Mouse (Mus musculus) testis, postnatal 14 days (tissue): ENCODE measurements around the gene Morf4l2.
"Not testable (repeated sequence)": the region's sequence is repeated elsewhere in the genome, so short reads cannot be mapped to it uniquely, and the experiment has no call there.

Experiments
- DNase-seq: peaks from one replicate; pipeline ENCODE4 v3.0.0; 2021; ENCODE audit warnings: low spot score

The Morf4l2 gene

DNA sequence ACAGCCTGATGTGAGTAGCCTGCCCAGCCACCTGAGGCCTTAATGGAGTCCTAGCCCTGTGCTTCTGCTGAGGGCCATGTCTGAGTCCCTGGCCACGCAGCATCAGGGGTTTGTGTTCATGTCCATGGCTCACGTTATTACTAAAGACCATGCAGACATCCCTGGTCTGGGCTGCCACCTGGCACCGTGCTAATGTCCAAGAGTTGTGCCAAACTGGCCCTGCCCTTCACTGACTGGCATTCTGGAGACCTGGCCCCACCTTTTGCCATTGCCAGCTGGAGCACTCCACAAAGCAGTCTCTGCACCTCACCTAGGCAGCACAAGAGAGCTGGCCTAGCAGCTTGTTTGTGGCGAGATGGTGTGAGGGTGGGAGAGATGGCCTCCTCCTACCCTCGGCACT, 50.3 kb downstream of the Morf4l2 start:
- no peak for DNase-seq

DNA sequence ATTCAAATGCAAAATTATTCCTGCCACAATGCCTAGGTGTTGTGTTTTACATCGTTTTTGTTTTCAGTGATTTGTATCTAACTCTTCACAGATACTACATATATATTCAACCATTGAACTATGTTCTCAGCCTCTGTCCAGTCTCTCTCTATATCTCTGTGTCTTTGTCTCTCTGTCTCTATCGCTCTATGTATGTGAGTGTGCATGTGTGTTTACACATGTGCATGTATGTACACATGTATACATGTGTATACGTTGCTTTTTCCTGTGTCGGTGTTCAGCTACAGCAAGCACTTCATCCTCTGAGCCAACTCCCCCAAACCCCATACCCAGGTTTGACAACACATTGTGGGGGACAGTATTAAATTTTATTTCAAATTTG, 51.2 kb downstream of the Morf4l2 start:
- no peak for DNase-seq

DNA sequence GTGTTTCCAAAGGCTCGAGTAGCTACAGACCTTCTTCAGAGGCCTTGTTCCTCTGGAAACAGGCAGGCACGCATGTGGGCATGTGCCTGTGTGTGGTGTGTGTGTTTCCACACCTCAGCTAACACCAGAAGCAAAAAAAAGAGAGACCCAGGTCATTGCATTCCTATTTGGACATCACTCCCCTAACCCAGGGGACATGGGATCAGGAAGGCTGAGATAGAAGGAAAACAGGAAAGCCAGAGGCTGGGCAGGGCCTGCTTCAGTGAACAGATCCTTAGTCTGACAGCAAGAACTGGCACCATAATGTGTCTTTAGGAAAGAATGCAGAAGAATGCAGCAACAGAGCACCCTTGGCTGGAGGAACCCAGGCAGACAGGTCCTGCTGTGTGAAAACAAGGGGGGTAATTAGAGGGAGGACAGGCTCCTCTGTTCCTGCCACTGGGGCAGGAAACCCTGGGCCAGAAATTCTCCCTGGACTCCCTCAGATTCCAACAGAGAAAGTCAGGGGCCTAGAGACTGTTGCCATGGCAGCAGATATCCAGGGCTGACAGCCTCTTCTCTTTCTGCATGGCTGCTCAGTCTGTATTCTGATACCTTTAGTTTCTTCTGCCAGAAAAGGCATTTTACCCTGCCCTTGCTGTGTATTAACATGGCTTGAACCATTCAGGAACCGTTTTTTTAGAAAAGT, 51.7 kb downstream of the Morf4l2 start:
- DNase-seq = not testable (repeated sequence)
